Mouse (Mus musculus) cerebellum, postnatal 10 days (tissue): ENCODE data around the gene B4galt1.
A peak's percentile ranks its signal among the peaks of the same experiment; 100 is the strongest.

Source experiments
- DNase-seq, 2 experiments: peaks; one replicate each; pipeline ENCODE4 v3.0.0; 2021; ENCODE audit warnings: mixed read lengths in 2 of 2

B4galt1 gene

DNA sequence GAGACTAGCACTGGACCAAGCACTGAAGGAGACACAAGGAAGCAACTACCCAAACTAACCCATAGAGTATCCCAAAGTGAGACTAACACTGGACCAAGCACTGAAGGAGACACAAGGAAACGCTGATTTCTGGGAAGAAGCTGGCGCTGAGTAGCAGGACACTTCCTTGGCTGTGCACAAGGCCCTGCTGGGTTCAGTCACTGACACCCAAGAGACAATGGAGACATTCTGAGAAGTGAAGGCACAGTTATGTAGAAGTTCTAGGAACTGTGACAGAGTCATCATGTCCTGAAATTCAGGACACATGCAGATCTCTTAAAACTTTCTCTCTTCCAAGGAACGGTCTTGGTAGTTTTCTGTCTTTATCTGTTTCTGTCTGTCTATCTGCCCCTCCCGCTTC, 16.4 kb upstream of the B4galt1 start:
- DNase-seq: no peak

DNA sequence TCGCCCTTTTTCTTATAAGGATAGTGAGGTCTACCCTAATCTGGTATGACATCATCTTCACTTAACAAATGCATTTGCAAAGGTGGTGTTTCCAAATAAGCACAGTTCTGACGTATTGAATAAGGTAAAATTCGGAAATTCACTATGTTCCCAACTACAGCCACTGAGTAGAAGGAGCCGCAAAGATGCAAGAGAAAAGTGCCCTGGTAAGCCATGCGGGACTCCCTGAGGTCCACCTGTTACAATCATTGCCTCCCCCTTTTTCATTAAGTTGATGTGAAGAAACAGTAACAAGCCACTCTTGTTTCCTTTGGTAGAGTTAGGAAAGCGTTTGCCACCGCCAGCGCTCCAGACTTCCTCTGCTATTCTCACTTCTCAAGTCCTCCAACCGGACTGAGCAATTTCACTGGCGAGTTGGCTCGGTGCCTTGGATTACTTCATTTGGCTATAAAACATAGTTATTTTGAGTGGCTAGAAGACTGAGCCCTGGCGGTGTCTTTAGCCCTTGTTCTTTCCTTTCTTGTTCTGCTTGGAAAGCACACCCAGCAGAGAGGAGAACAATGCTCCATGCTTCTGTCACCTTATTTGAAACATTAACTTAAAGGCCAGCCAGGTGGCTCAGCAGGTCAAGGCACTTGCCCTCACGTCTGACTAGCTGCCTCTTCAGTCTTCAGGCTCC, 14.9 kb upstream of the B4galt1 start:
- peak; percentile 69 to 72 for DNase-seq

- no peak for DNase-seq
These were observed 10.6 kb upstream of the B4galt1 start for GRCm38 (mm10) chr4:40864361-40864760.

DNA sequence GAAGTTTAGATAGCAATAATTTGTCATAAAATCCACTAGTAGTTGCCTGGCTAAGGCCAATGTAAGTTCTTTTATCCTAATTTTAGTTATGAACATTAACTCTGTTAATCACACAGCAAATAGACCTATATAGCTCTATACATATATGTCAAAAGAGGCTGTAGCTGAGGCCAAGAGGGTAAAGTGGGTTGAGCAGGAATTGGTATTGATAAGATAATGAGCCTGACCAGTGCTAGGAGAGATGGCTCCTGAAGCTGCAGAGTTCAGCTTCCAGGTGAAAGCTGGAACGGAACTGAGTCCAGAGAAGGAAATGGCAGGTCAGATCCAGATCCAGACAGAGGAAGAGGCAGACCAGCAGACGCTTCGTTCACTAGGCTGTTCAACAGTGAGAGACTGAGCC, 9.5 kb upstream of the B4galt1 start:
- DNase-seq: no peak

GRCm38 (mm10) chr4:40861131-40861530, 7.3 kb upstream of the B4galt1 start:
- no peak for DNase-seq

GRCm38 (mm10) chr4:40857824-40858346, 4.1 kb upstream of the B4galt1 start:
- DNase-seq: no peak

DNA sequence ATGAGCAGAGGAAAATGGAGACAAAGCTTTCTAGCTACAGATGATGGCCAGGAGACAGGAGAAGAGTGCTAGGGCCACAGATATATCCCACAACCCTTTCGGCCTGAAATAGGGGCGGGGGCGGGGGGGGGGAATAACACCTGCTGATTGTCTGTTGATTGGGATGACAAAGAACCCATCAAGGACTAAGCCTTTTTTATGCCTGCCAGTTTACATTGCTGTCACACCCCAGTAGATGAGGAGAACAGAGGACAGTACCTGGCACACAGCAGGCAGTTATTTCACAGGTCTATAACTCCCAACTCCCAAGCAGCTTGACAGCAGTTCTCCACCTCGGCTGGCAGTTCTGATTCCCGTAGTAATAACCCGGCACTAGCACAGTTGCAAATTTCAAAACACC, 2.8 kb upstream of the B4galt1 start:
- DNase-seq: no peak

GRCm38 (mm10) chr4:40854387-40854933, 655 bp upstream of the B4galt1 start:
- DNase-seq: no peak

DNA sequence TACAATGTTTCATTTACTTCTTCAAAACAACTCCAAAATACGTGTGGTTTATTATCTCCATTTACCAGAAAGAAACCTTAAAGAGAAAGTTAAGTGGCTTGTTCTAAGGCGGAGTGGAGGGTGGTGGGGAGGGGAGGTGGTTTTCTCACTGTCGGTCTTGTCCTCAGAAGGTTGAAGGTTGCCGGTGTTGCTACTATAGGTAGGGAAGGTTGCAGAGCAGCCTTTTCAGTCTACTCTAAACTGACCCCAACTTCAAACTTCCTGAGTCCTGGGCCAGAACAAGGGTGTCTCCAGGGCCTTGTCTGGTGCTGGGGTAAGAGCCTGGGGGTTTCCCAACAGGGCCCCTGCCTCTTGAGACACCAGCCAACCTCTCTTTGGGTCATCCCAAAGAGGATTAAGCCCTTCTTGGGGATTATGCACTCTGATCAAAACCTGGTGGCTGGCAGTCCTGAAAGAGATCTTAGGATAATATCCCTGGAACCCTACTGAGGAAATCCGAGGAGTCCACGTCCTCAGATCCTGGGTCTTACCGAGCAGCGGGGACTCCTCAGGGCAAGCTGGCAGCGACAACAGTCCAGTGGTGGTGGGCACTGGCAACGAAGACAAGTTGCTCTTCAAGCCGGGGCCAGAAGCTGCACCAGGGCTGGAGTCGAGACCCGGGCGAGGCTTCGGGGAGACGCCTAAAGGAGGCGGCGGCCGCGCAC, 792 bp downstream of the B4galt1 start:
- peak in 1 of 2 experiments; percentile 29 for DNase-seq

- peak in 1 of 2 experiments; percentile 18 for DNase-seq
These were observed 1.5 kb downstream of the B4galt1 start for GRCm38 (mm10) chr4:40852249-40852781.

DNA sequence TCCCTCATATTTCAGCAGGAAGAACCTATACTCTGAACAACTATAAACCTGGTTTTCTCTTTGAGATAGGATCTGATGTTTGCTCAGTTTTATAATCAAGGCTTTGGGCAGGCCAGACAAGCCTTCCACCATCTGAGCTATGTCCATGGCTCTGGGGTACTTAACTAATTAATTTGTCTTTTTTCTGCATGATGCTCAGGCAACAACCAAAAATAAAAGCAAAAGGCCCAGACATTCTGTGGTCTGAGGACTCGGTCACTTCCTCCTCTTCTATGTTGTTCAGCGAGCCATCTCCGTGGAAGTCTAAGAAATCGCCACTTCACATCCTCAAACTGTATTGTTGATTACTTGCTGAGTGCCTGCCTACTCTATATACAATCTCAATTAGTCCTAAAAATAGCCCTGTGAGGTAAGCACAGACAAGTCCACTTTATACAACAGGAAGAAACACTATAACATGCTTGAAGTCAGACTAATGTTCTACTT, 2.0 kb downstream of the B4galt1 start:
- DNase-seq: no peak

DNA sequence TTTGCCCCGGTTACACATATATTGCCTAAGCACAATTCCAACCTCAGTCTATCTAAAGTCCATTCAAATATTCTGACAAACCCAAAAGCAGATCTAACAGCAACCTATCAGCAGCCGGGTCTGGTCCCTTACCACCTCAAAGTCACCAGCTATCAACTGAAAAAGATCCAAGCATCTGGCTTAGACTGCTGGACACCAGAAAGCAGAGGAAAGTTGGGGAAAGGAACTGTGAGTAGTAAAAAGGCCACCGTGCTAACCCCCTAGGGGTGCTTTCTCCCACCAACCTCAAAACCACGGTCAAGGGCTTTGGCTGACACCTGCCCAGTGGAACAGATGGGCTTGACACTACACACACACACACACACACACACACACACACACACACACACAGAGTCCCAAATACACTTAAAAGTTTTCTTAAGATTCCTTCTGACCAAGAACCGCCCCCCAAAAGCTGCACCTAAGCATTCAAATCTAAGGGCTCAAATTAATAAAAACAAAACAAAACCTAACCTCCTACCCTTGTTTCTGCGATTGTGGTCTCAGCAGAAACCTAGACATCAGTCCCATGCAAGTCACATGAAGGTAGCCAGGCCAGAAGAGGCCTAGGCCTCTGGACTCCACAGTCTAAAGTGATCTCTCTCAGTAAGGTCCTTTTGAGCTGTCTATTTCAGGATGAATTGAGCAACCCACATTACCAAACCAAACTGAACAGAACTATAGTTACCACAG, 2.6 kb downstream of the B4galt1 start:
- DNase-seq: no peak

DNA sequence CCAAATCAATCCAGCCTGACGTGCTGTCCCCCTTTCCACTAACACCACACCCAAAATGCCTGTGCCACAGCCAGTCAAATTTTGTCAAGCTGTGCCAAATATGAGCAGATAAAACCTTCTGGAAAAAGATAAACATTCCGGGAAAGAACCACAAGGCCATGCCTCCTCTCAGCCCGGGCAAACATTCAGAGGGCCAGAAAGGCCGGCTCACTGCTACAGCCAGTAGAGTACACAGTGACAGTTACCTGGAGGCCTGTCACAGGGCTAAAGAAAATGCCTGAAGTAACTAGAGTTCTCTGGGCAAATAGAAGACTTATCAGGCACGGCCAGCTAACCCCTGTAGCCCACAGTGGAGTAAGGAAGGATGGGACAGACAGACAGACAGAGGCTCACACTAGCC, 3.2 kb downstream of the B4galt1 start:
- DNase-seq: no peak

DNA sequence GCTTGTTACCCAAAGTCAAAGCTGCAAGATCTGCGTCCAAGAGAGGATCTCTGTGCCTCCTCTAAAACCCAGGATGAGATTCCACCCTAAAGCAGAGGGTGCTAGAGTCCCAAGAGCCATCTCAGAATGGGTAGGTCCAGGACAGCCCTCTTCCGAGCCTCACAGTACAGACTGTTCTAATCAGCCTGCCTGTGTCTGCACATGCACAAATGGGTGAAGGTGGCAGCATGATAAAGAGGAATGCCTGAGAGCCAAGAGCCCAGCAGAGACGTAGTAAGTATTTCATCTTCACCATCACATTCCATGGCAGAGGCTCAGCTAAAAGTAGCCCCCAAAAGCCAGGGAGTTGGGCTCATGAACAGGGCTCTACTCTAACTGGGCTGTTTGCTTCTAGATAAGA, 4.3 kb downstream of the B4galt1 start:
- DNase-seq: no peak

DNA sequence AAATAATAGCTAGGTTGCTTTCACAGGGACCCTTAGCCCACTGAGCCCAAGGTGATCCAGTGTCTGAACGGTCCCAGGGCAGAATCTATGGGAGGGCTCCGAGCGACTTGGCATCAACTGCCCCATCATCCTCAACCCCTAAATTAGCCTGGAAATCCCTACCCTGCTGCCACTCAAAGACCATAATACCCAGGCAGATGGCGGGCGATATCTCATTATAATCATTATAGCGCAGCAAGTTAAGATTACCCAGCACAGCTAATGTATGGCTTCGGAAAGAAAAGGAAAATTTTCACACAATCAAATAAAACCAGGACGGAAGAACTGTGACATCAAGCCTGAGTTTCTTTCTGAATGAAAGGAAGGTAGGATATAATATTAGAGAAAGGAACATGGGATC, 5.6 kb downstream of the B4galt1 start:
- DNase-seq: no peak

GRCm38 (mm10) chr4:40847160-40847559, 6.6 kb downstream of the B4galt1 start:
- no peak for DNase-seq

GRCm38 (mm10) chr4:40846143-40846931, 7.5 kb downstream of the B4galt1 start:
- no peak for DNase-seq

GRCm38 (mm10) chr4:40844811-40845751, 8.7 kb downstream of the B4galt1 start:
- peak; percentile 32 to 37 for DNase-seq

DNA sequence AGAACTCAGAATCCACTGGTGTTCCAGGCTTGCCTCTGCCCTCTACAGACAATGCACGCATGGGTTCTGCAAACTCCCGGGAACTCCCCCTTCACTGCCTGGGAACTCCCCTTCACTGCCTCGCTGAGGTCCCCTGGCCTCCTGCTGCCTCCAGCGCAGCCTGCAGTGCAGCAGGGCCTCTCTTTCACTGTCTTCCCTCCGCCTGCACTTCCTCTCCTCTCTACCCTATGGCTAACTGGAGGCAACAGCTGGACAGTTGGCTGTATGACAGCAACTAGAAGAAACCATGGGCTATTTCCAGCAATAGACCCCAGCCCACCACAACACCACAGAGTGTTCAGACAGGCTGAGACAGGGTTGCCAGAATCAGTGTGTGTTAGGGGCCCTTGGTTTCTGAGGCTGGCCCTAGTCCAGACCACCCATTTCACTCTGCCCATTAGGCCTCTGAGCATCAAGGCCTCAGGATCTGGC, 9.5 kb downstream of the B4galt1 start:
- peak; percentile 57 to 68 for DNase-seq

DNA sequence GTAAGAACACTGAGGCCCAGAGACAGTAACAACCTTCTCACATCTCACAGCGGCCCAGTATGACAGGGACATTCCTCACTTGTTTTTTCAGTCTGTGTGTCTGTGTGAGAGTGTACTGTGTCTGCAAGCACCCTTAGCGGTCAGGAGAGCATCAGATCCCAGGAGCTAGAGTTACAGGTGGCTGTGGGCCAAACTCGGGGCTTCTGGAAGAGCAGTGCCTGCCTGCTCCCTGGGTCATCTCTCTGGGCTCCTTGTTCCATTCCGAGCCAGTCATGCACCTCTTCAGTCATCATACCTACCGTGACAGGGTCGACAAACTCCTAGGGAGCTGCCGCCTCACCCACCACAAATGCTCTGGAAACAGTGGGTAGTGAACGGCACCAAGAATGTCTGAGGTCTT, 10.1 kb downstream of the B4galt1 start:
- peak; percentile 29 to 35 for DNase-seq

- no peak for DNase-seq
These were observed 13.4 kb downstream of the B4galt1 start for GRCm38 (mm10) chr4:40840448-40840847.
